Mouse (Mus musculus) brain, embryonic 14.5 days (tissue): ENCODE results near the gene 9830107B12Rik.

Experiments used
- CTCF ChIP-seq: fragments of 200-500 bp; IDR thresholded peaks from 2 replicates; pipeline ENCODE4 v1.5.1; 2012; ENCODE audit warnings: inconsistent platforms, mild to moderate bottlenecking, moderate library complexity, borderline replicate concordance; ENCODE audit not compliant: insufficient read depth, insufficient read length; ENCODE audit errors: extremely low read depth
- POLR2A ChIP-seq: fragments of 200-500 bp; IDR thresholded peaks from 2 replicates; pipeline ENCODE4 v1.6.1; 2012; ENCODE audit warnings: mild to moderate bottlenecking, inconsistent platforms, borderline replicate concordance; ENCODE audit not compliant: poor library complexity, insufficient read depth, insufficient read length, severe bottlenecking; ENCODE audit errors: extremely low read depth

DNA sequence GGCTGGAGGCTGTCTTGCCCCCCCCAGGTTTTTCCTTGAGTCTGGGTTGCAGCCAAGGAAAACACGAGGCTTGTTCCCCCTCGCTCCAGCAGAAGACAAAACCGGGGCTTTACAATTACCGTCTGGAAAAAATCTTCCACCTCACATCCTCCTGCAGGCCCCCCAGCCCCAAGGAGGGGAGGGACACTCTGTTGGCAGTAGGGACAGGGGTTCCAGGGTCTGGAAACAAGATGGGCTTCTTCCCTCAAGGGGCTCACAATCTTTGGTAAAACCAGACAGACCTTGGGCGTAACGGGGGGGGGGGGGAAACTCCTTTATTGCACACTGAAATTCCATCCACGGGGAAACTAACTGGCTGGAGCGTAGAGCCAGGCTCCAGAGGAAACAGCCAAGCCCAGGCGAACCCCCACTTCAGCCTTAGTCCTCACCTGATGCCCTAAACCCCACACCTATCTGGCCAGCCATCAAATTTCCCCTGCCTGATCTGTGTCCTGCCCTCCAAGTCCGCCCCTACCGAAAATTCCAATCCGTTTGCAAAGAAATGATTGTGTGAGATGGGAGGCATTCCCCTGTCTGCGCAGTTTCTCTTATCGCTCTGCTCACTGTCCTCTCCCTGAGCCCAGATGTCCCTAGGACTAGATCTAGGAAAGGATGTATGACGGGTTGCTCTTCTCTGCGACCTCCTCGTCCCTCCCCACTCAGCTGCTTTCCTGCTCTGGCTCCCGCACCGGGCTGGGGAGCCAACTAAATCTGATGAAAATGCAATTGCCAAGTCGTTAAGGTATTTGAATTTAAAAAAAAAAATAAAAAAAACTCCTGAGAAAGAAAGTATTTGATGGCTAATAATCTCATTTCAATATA is 51.0 kb downstream of the 9830107B12Rik start:
- TF ChIP-seq CTCF, result no peak
- no peak for TF ChIP-seq POLR2A
